In the genomic region with DNA sequence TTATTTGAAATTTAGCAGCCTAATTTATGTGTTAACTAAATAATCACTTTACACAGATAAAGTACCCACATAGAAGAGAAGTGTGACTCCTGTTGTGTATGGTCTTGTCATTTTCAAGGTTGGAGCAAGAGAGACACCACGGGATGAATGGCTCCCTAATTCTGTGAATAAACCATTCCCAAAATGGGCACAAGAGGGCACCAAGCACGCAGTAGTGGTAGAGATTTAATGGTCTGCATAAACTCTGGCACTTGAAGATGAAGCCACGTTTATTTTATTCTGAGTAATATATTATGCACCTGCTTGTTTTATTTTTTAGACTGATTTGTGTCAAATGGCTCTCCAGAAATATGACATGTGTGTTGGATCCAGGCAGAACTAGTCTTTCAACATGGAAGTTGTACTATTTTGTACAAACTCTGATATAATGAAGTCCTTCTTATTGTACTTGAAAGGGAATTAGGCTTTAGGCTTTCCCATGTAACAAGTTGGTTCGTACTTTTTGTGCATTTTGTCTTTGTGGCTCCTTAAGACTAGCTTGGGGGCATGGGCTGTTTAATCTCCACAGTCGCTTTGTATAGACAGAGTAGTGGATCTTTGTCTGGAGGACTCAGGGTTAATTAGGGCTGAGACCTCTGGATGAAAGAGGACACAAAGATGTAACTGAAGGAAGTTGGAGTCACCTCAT, we compare ENCODE assay signal across 8 mouse cellular contexts.
DNase-seq lines count a peak whose midpoint lies in the region; ATAC-seq and TF ChIP-seq lines count a peak whose summit lies in the region.

No protein-coding gene starts in this region.

- 31% methylated on average over 5 of the region's 5 CpGs for WGBS in heart, adult 2 months

- H3K4me1 ChIP-seq in heart, adult 2 months (ENCODE audit: control insufficient read depth, insufficient read depth, low read length) = no peaks in the 10 kb centered on the region
- H3K4me1 ChIP-seq in E14TG2a.4 (replicated peaks; ENCODE audit: low read depth, low read length) = no peaks in the 10 kb centered on the region

- peak; percentile 73 for TF ChIP-seq CTCF in heart, adult 2 months (IDR thresholded peaks at IDR 0.05)
- peak; percentile 42 for TF ChIP-seq CTCF in E14TG2a.4 (conservative IDR thresholded peaks at IDR 0.05; ENCODE audit: low read length)
- peak; percentile 81; the same call in 1 of the 2 replicates for TF ChIP-seq CTCF in brain, embryonic 14.5 days (IDR thresholded peaks at IDR 0.05; ENCODE audit: borderline replicate concordance, extremely low read depth, insufficient read depth, insufficient read length)

- H3K9ac ChIP-seq in heart, adult 2 months (ENCODE audit: low read depth, low read length) = no peak overlapping the region

- no peaks in the 10 kb centered on the region for H3K9me3 ChIP-seq in E14TG2a.4 (ENCODE audit: low read length)

- no peaks in the 10 kb centered on the region for H3K36me3 ChIP-seq in heart, adult 2 months (ENCODE audit: control insufficient read depth, insufficient read depth, low read length)
- no peaks in the 10 kb centered on the region for H3K36me3 ChIP-seq in E14TG2a.4 (ENCODE audit: insufficient read depth, low read length)

- no peaks in the 10 kb centered on the region for H3K27me3 ChIP-seq in heart, adult 2 months (ENCODE audit: control insufficient read depth, insufficient read depth, low read length)
- H3K27me3 ChIP-seq in E14TG2a.4 (ENCODE audit: insufficient read depth, low read length) = no peaks in the 10 kb centered on the region

- no peak overlapping the region for H3K4me3 ChIP-seq in heart, adult 2 months
- H3K4me3 ChIP-seq in E14TG2a.4 (replicated peaks; ENCODE audit: low read length) = no peak overlapping the region

- ATAC-seq in frontal cortex, adult (ENCODE audit: low TSS enrichment) = peak; percentile 53

- no peak for TF ChIP-seq EP300 in heart, adult 2 months (IDR thresholded peaks at IDR 0.05; ENCODE audit: insufficient read depth, low read depth, low read length)

- H3K27ac ChIP-seq in heart, adult 2 months = no peak overlapping the region

- H3K79me2 ChIP-seq in heart, adult 2 months (replicated peaks; ENCODE audit: control insufficient read depth, insufficient read depth, low read length) = no peaks in the 10 kb centered on the region

- TF ChIP-seq POLR2A in heart, adult 2 months (IDR thresholded peaks at IDR 0.05; ENCODE audit: insufficient read depth, low read depth, low read length) = no peak
- TF ChIP-seq POLR2A in brain, embryonic 14.5 days (IDR thresholded peaks at IDR 0.05; ENCODE audit: borderline replicate concordance, extremely low read depth, insufficient read depth, insufficient read length, poor library complexity, severe bottlenecking) = no peak

- DNase-seq in heart, adult 2 months = no peak
- no peak for DNase-seq in heart, adult 8-10 months (ENCODE audit: low spot score)
- peak; percentile 85 for DNase-seq in brain, embryonic 14.5 days (ENCODE audit: low read depth)
- DNase-seq in layer of hippocampus, adult 9-10 months (ENCODE audit: low spot score) = peak; percentile 88
- peak; percentile 60 for DNase-seq in mesoderm, embryonic 11.5 days (ENCODE audit: low read depth, low spot score)
- peak; percentile 16 for DNase-seq in yolk sac, embryonic 10.5 days (ENCODE audit: low spot score)

- intact Hi-C loops in heart, adult 2 months (cut with DNase I) = loop anchor here (5.0 kb wide), 2 partner anchors 1106 to 1381 kb away; no protein-coding TSS in a partner anchor

Comparison
In these comparisons a context has a peak if more than half of its experiments do, and no peak if none do; other contexts are left out.
1. DNase-seq: peak in brain, embryonic 14.5 days (single experiment), layer of hippocampus, adult 9-10 months (single experiment), mesoderm, embryonic 11.5 days (single experiment) and yolk sac, embryonic 10.5 days (single experiment); none in heart, adult 2 months (0 of 2) and heart, adult 8-10 months (single experiment).
2. Peak in every context shown above with its lines, with median percentiles within 50 percentile points of each other: CTCF ChIP-seq.